Mouse (Mus musculus) heart, postnatal 0 days (tissue): ENCODE results near the gene Ttc7b. TPM values are rescaled to one million over a fixed set of nuclear protein-coding genes. Genes with fewer than 3 reads are reported as not detected.
A peak's percentile ranks its signal among the peaks of the same experiment; 100 is the strongest.

Experiments
- ATAC-seq: fragments of 200-750 bp; cut with Nextera tagmentation; 2 replicates; pipeline ENCODE4 v1.8.0; 2017; ENCODE audit warnings: low read depth, moderate number of reproducible peaks, moderate library complexity; ENCODE audit not compliant: insufficient read depth
- DNase-seq: peaks from one replicate; pipeline ENCODE4 v3.0.0-alpha.2; 2016; ENCODE audit warnings: low spot score
- H3K27ac ChIP-seq: fragments of 300-500 bp; sonication (generic); 2 replicates; pipeline ENCODE4 v1.5.1; 2014; ENCODE audit warnings: low read depth, mild to moderate bottlenecking
- H3K27me3 ChIP-seq: fragments of 300-500 bp; sonication (generic); 2 replicates; pipeline ENCODE4 v1.6.1; 2014; ENCODE audit warnings: low read length, mixed read lengths; ENCODE audit not compliant: control insufficient read depth, insufficient read depth
- H3K36me3 ChIP-seq: fragments of 300-500 bp; sonication (generic); replicated peaks from 2 replicates; pipeline ENCODE4 v1.6.1; 2014; ENCODE audit warnings: low read length, mixed read lengths; ENCODE audit not compliant: control insufficient read depth, insufficient read depth
- H3K4me1 ChIP-seq: fragments of 300-500 bp; sonication (generic); 2 replicates; pipeline ENCODE4 v1.6.1; 2014; ENCODE audit warnings: antibody characterized with exemption; ENCODE audit not compliant: control insufficient read depth, insufficient read depth
- H3K4me2 ChIP-seq: fragments of 300-500 bp; sonication (generic); 2 replicates; pipeline ENCODE4 v1.6.1; 2014; ENCODE audit warnings: low read depth, mild to moderate bottlenecking, low read length, moderate library complexity
- H3K4me3 ChIP-seq: fragments of 300-500 bp; sonication (generic); 2 replicates; pipeline ENCODE4 v1.5.1; 2014; ENCODE audit warnings: low read depth, low read length
- H3K9ac ChIP-seq: fragments of 300-500 bp; sonication (generic); replicated peaks from 2 replicates; pipeline ENCODE4 v1.6.1; 2014; ENCODE audit warnings: low read depth, low read length, mixed read lengths
- H3K9me3 ChIP-seq: fragments of 300-500 bp; sonication (generic); replicated peaks from 2 replicates; pipeline ENCODE4 v1.6.1; 2016; ENCODE audit warnings: low read length; ENCODE audit not compliant: control insufficient read depth
- CTCF ChIP-seq: IDR thresholded peaks from 2 replicates; pipeline ENCODE4 v1.5.1; 2016; ENCODE audit warnings: antibody characterized with exemption, control low read depth, low read depth
- EP300 ChIP-seq: IDR thresholded peaks from 2 replicates; pipeline ENCODE4 v1.6.1; 2016; ENCODE audit warnings: antibody characterized with exemption, low read depth
- WGBS: fragments of 180-500 bp; shearing (Covaris S2); extraction: QIAGEN DNeasy Blood & Tissue Kit; methylation state at CpG from one replicate; pipeline ENCODE4 v1.1.7; 2014; 5-methylcytosine and 5-hydroxymethylcytosine counted together
- polyA plus RNA-seq: library from polyadenylated mRNA; unstranded; fragments of >200 nt; fragmentation: Nextera tagmentation; extraction: Ambion mirVana; gene quantifications from 2 replicates; pipeline ENCODE4 v1.2.1, GENCODE M21; 2015
- total RNA-seq: library from RNA; depleted of rRNA; stranded (reverse); fragments of >200 nt; gene quantifications from 2 replicates; pipeline ENCODE4 v1.2.3, GENCODE M21; 2014; ENCODE audit warnings: low replicate concordance

Ttc7b gene
- total and polyA plus RNA-seq, 2 experiments from 2014 or later, result 6.7 to 29.4 TPM

DNA sequence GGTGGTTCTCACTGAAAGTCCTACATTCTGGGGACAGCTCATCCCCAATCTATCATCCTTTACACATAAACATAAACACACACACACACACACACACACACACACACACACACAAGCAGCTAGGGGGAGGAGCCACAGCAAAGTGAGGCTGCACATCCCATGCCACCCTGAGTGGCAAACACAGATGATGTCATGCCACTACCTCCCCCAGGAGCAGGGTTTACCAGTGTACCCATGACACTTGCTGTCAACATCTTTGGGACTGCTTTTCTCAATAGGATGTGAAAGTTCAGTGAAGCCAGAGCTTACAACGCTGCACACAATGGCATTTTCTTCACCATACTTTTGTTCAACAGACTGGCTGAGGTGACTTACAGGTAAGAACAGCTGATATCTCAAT, 140.8 kb downstream of the Ttc7b start:
- no peak for ATAC-seq
- H3K36me3 ChIP-seq, result peaks cover 52% of the 10 kb centered on the region
- H3K27ac ChIP-seq, result no peak overlapping the region
- TF ChIP-seq CTCF (no peak), EP300 (no peak)
- WGBS, result 83% methylated on average over 1 of the region's 1 CpGs
- H3K4me1 ChIP-seq, result no peaks in the 10 kb centered on the region
- no peak overlapping the region for H3K4me2 ChIP-seq
- DNase-seq, result no peak
- H3K9ac ChIP-seq, result no peak overlapping the region
- H3K9me3 ChIP-seq, result no peaks in the 10 kb centered on the region
- no peaks in the 10 kb centered on the region for H3K27me3 ChIP-seq
- H3K4me3 ChIP-seq, result no peak overlapping the region

GRCm38 (mm10) chr12:100378266-100378665, 142.4 kb downstream of the Ttc7b start:
- WGBS, result 86% methylated on average over 2 of the region's 2 CpGs

DNA sequence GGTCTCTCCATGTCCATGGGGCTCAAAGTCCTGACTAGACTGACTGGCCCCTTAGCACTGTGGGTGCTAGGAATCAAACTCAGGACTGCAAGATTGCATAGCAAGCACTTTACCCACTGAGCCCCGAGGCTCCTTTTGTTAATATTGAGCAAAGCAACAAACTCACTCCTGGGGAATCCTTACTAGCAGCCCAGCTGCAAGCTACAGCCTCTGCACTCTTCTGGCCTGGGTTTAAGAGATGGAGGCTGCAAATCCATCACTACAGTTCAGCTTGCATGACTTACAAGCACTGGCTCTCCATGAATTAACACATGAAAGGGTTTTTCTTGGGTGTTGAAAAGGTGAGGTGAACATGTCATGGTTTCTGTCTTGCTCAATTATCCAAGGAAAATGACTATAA, 142.8 kb downstream of the Ttc7b start:
- Histone ChIP-seq H3K27ac (no peak overlapping the region), H3K9me3 (no peaks in the 10 kb centered on the region), H3K9ac (no peak overlapping the region), H3K4me3 (no peak overlapping the region), H3K36me3 (peaks cover 55% of the 10 kb centered on the region), H3K4me1 (no peaks in the 10 kb centered on the region), H3K4me2 (no peak overlapping the region), H3K27me3 (no peaks in the 10 kb centered on the region)
- ATAC-seq, result no peak
- WGBS, result 64% methylated on average over 1 of the region's 1 CpGs
- no peak for TF ChIP-seq EP300
- no peak for TF ChIP-seq CTCF
- no peak for DNase-seq

More at GRCm38 (mm10) chr12:100378266-100378665, 142.4 kb downstream of the Ttc7b start:
- Histone ChIP-seq H3K4me3 (no peak overlapping the region), H3K9ac (no peak overlapping the region), H3K36me3 (peaks cover 55% of the 10 kb centered on the region), H3K27ac (no peak overlapping the region), H3K4me2 (no peak overlapping the region), H3K9me3 (no peaks in the 10 kb centered on the region), H3K4me1 (no peaks in the 10 kb centered on the region), H3K27me3 (no peaks in the 10 kb centered on the region)
- no peak for DNase-seq
- no peak for TF ChIP-seq EP300
- TF ChIP-seq CTCF, result no peak
- no peak for ATAC-seq

DNA sequence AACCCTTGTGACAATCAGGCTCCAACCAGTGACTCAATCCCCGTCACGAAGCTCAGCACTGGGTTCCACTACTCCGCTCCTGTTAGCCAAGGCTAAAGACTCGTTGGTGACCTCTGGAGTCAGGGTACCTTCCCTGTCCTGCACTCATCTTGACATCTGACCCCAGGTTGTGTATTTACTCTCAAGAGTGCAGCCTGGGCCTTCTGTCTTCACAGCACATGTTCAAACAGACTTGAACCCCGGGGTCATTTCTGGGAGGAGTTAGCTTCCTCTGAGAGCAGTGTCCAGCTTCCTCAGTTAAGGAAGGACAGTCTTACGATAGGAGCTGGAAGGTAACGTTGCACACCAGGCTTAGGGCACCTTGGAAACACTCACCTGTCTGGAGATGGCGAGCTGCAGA, 144.8 kb downstream of the Ttc7b start:
- ATAC-seq, result no peak
- Histone ChIP-seq H3K36me3 (peaks cover 56% of the 10 kb centered on the region), H3K4me1 (no peaks in the 10 kb centered on the region), H3K4me3 (no peak overlapping the region), H3K27ac (no peak overlapping the region), H3K9ac (no peak overlapping the region), H3K9me3 (no peaks in the 10 kb centered on the region), H3K4me2 (no peak overlapping the region), H3K27me3 (no peaks in the 10 kb centered on the region)
- no peak for TF ChIP-seq EP300
- TF ChIP-seq CTCF, result no peak
- DNase-seq, result no peak
- WGBS, result 93% methylated on average over 8 of the region's 8 CpGs

GRCm38 (mm10) chr12:100372785-100373184, 147.8 kb downstream of the Ttc7b start:
- no peak for TF ChIP-seq CTCF
- no peak for TF ChIP-seq EP300
- H3K27ac ChIP-seq, result no peak overlapping the region
- H3K27me3 ChIP-seq, result no peaks in the 10 kb centered on the region
- ATAC-seq (no peak), DNase-seq (no peak)
- no peaks in the 10 kb centered on the region for H3K4me1 ChIP-seq
- no peak overlapping the region for H3K9ac ChIP-seq
- H3K4me2 ChIP-seq, result no peak overlapping the region
- 69% methylated on average over 7 of the region's 7 CpGs for WGBS
- H3K9me3 ChIP-seq, result no peaks in the 10 kb centered on the region
- no peak overlapping the region for H3K4me3 ChIP-seq
- H3K36me3 ChIP-seq, result peaks cover 68% of the 10 kb centered on the region

- WGBS, result 67% methylated on average over 4 of the region's 4 CpGs
- no peaks in the 10 kb centered on the region for H3K27me3 ChIP-seq
- 0 out of 2 replicates have a peak, but pooled peaks have one; percentile 39 for ATAC-seq
Measured at GRCm38 (mm10) chr12:100372015-100372414, 148.6 kb downstream of the Ttc7b start.

More at GRCm38 (mm10) chr12:100372015-100372414, 148.6 kb downstream of the Ttc7b start:
- no peaks in the 10 kb centered on the region for H3K9me3 ChIP-seq
- TF ChIP-seq EP300 (no peak), CTCF (no peak)
- H3K4me1 ChIP-seq, result no peaks in the 10 kb centered on the region
- H3K9ac ChIP-seq, result no peak overlapping the region
- H3K27ac ChIP-seq, result no peak overlapping the region
- H3K36me3 ChIP-seq, result peaks cover 70% of the 10 kb centered on the region
- no peak overlapping the region for H3K4me3 ChIP-seq
- no peak overlapping the region for H3K4me2 ChIP-seq
- DNase-seq, result no peak
